Mouse (Mus musculus): ENCODE measurements at regions not wholly inside any gene's neighbourhood (a gene's known extent, or its start where the extent isn't known, plus 50 kb on each side); places are given as distances from the start of the nearest gene placed in this dataset.

- no peaks in the 10 kb centered on the region for H3K36me3 ChIP-seq
- no peak overlapping the region for H3K4me3 ChIP-seq
- no peaks in the 10 kb centered on the region for H3K27me3 ChIP-seq (ENCODE audit: low read depth, poor library complexity, severe bottlenecking)
- DNase-seq (ENCODE audit: low spot score): no peak
- no peaks in the 10 kb centered on the region for H3K9me3 ChIP-seq (replicated peaks)
- WGBS: 91% methylated on average over 10 of the region's 10 CpGs
- H3K27ac ChIP-seq: no peak overlapping the region
- no peaks in the 10 kb centered on the region for H3K4me1 ChIP-seq
These were observed 399.7 kb upstream of the Pou3f3 start for GRCm38 (mm10) chr1:42295841-42296240.

- no peaks in the 10 kb centered on the region for H3K4me1 ChIP-seq
- H3K9me3 ChIP-seq (replicated peaks): no peaks in the 10 kb centered on the region
- no peak for DNase-seq (ENCODE audit: low spot score)
- H3K36me3 ChIP-seq: no peaks in the 10 kb centered on the region
- no peaks in the 10 kb centered on the region for H3K27me3 ChIP-seq (ENCODE audit: low read depth, poor library complexity, severe bottlenecking)
- WGBS: 42% methylated on average over 1 of the region's 1 CpGs
- H3K4me3 ChIP-seq: no peak overlapping the region
- no peak overlapping the region for H3K27ac ChIP-seq
These were observed 386.3 kb upstream of the Pou3f3 start for GRCm38 (mm10) chr1:42309251-42309650.

GRCm38 (mm10) chr1:42313494-42313893 lies 382.1 kb upstream of the Pou3f3 start:
- no peak for DNase-seq (ENCODE audit: low spot score)
- Histone ChIP-seq H3K4me3 (no peak overlapping the region), H3K4me1 (no peaks in the 10 kb centered on the region), H3K27me3 (ENCODE audit: low read depth, poor library complexity, severe bottlenecking) (no peaks in the 10 kb centered on the region), H3K27ac (no peak overlapping the region), H3K9me3 (replicated peaks) (no peaks in the 10 kb centered on the region), H3K36me3 (no peaks in the 10 kb centered on the region)
- 87% methylated on average over 4 of the region's 4 CpGs for WGBS

- H3K4me3 ChIP-seq: no peak overlapping the region
- 86% methylated on average over 4 of the region's 4 CpGs for WGBS
- no peaks in the 10 kb centered on the region for H3K27me3 ChIP-seq (ENCODE audit: low read depth, poor library complexity, severe bottlenecking)
- H3K9me3 ChIP-seq (replicated peaks): no peaks in the 10 kb centered on the region
- no peaks in the 10 kb centered on the region for H3K36me3 ChIP-seq
- H3K27ac ChIP-seq: no peak overlapping the region
- no peak for DNase-seq (ENCODE audit: low spot score)
- H3K4me1 ChIP-seq: peaks cover 14% of the 10 kb centered on the region; the same call in 1 of the 2 replicates
These were observed 343.7 kb upstream of the Pou3f3 start for GRCm38 (mm10) chr1:42351884-42352283.

GRCm38 (mm10) chr1:42352389-42352788 lies 343.2 kb upstream of the Pou3f3 start:
- Histone ChIP-seq H3K4me1 (peaks cover 14% of the 10 kb centered on the region; the same call in 1 of the 2 replicates), H3K36me3 (no peaks in the 10 kb centered on the region), H3K9me3 (replicated peaks) (no peaks in the 10 kb centered on the region), H3K27me3 (ENCODE audit: low read depth, poor library complexity, severe bottlenecking) (no peaks in the 10 kb centered on the region), H3K27ac (no peak overlapping the region), H3K4me3 (no peak overlapping the region)
- no peak for DNase-seq (ENCODE audit: low spot score)
- WGBS: 78% methylated on average over 13 of the region's 13 CpGs

- Histone ChIP-seq H3K9me3 (replicated peaks) (no peaks in the 10 kb centered on the region), H3K27ac (no peak overlapping the region), H3K4me1 (peaks cover 14% of the 10 kb centered on the region; the same call in 1 of the 2 replicates), H3K27me3 (ENCODE audit: low read depth, poor library complexity, severe bottlenecking) (no peaks in the 10 kb centered on the region), H3K36me3 (no peaks in the 10 kb centered on the region), H3K4me3 (no peak overlapping the region)
- DNase-seq (ENCODE audit: low spot score): no peak
- WGBS: 93% methylated on average over 8 of the region's 8 CpGs
These were observed 342.5 kb upstream of the Pou3f3 start for GRCm38 (mm10) chr1:42353096-42353495.

- H3K27me3 ChIP-seq (ENCODE audit: low read depth, poor library complexity, severe bottlenecking): no peaks in the 10 kb centered on the region
- no peak overlapping the region for H3K4me3 ChIP-seq
- WGBS: 89% methylated on average over 6 of the region's 6 CpGs
- H3K9me3 ChIP-seq (replicated peaks): no peaks in the 10 kb centered on the region
- no peak overlapping the region for H3K27ac ChIP-seq
- no peak for DNase-seq (ENCODE audit: low spot score)
- no peaks in the 10 kb centered on the region for H3K36me3 ChIP-seq
- H3K4me1 ChIP-seq: peaks cover 14% of the 10 kb centered on the region; the same call in 1 of the 2 replicates
These were observed 341.5 kb upstream of the Pou3f3 start for GRCm38 (mm10) chr1:42354020-42354419.

GRCm38 (mm10) chr1:42362438-42362837 lies 333.1 kb upstream of the Pou3f3 start:
- DNase-seq (ENCODE audit: low spot score): no peak
- Histone ChIP-seq H3K27ac (no peak overlapping the region), H3K9me3 (replicated peaks) (no peaks in the 10 kb centered on the region), H3K4me1 (0 out of 2 replicates have a peak, but pooled peaks cover 8% of the 10 kb centered on the region), H3K27me3 (ENCODE audit: low read depth, poor library complexity, severe bottlenecking) (no peaks in the 10 kb centered on the region), H3K4me3 (no peak overlapping the region), H3K36me3 (no peaks in the 10 kb centered on the region)
- 81% methylated on average over 3 of the region's 3 CpGs for WGBS

- H3K36me3 ChIP-seq: no peaks in the 10 kb centered on the region
- H3K4me3 ChIP-seq: no peak overlapping the region
- H3K27me3 ChIP-seq (ENCODE audit: low read depth, poor library complexity, severe bottlenecking): no peaks in the 10 kb centered on the region
- DNase-seq (ENCODE audit: low spot score): no peak
- WGBS: 71% methylated on average over 4 of the region's 4 CpGs
- no peaks in the 10 kb centered on the region for H3K9me3 ChIP-seq (replicated peaks)
- H3K27ac ChIP-seq: no peak overlapping the region
- 0 out of 2 replicates have a peak, but pooled peaks cover 8% of the 10 kb centered on the region for H3K4me1 ChIP-seq
These were observed 329.8 kb upstream of the Pou3f3 start for GRCm38 (mm10) chr1:42365648-42366324.

GRCm38 (mm10) chr1:42387919-42388684 lies 307.5 kb upstream of the Pou3f3 start:
- no peak for DNase-seq (ENCODE audit: low spot score)
- no peak overlapping the region for H3K4me3 ChIP-seq
- peaks cover 15% of the 10 kb centered on the region; the same call in 1 of the 2 replicates for H3K4me1 ChIP-seq
- H3K36me3 ChIP-seq: no peaks in the 10 kb centered on the region
- no peaks in the 10 kb centered on the region for H3K9me3 ChIP-seq (replicated peaks)
- H3K27me3 ChIP-seq (ENCODE audit: low read depth, poor library complexity, severe bottlenecking): no peaks in the 10 kb centered on the region
- WGBS: 70% methylated on average over 18 of the region's 18 CpGs
- no peak overlapping the region for H3K27ac ChIP-seq

GRCm38 (mm10) chr1:42388740-42389139 lies 306.8 kb upstream of the Pou3f3 start:
- Histone ChIP-seq H3K9me3 (replicated peaks) (no peaks in the 10 kb centered on the region), H3K4me3 (no peak overlapping the region), H3K27ac (no peak overlapping the region), H3K27me3 (ENCODE audit: low read depth, poor library complexity, severe bottlenecking) (no peaks in the 10 kb centered on the region), H3K36me3 (no peaks in the 10 kb centered on the region), H3K4me1 (peaks cover 15% of the 10 kb centered on the region; the same call in 1 of the 2 replicates)
- no peak for DNase-seq (ENCODE audit: low spot score)
- whole genome bisulfite sequencing: 93% methylated on average over 6 of the region's 6 CpGs

- H3K27ac ChIP-seq: no peak overlapping the region
- no peak for DNase-seq (ENCODE audit: low spot score)
- H3K4me3 ChIP-seq: no peak overlapping the region
- no peaks in the 10 kb centered on the region for H3K9me3 ChIP-seq (replicated peaks)
- H3K4me1 ChIP-seq: peaks cover 16% of the 10 kb centered on the region
- no peaks in the 10 kb centered on the region for H3K27me3 ChIP-seq (ENCODE audit: low read depth, poor library complexity, severe bottlenecking)
- no peaks in the 10 kb centered on the region for H3K36me3 ChIP-seq
- 86% methylated on average over 13 of the region's 13 CpGs for WGBS
These were observed 299.8 kb upstream of the Pou3f3 start for GRCm38 (mm10) chr1:42395651-42396260.

Measured in limb, embryonic 10.5 days (tissue).